Mouse (Mus musculus) neural tube, embryonic 11.5 days (tissue): ENCODE results near the gene Nudt21. TPM values are rescaled to one million over a fixed set of nuclear protein-coding genes. Genes with fewer than 3 reads are reported as not detected.
"Not testable (repeated sequence)": the region's sequence is repeated elsewhere in the genome, so short reads cannot be mapped to it uniquely, and the experiment has no call there.

Source experiments
- ATAC-seq: fragments of 200-750 bp; cut with Nextera tagmentation; 2 replicates; pipeline ENCODE4 v1.8.0; 2017; ENCODE audit warnings: moderate number of reproducible peaks, mild to moderate bottlenecking, moderate TSS enrichment, moderate library complexity; ENCODE audit not compliant: insufficient read depth, low FRiP score, low TSS enrichment
- DNase-seq: peaks from one replicate; pipeline ENCODE4 v3.0.0-alpha.2; 2015; ENCODE audit warnings: low spot score
- H3K27ac ChIP-seq: fragments of 300-500 bp; sonication (generic); 2 replicates; pipeline ENCODE4 v1.5.1; 2014; ENCODE audit warnings: low read depth, mild to moderate bottlenecking, low read length
- H3K27me3 ChIP-seq: fragments of 300-500 bp; sonication (generic); 2 replicates; pipeline ENCODE4 v1.6.1; 2014; ENCODE audit warnings: mild to moderate bottlenecking, low read length, mixed read lengths; ENCODE audit not compliant: control insufficient read depth, insufficient read depth
- H3K36me3 ChIP-seq: fragments of 300-500 bp; sonication (generic); 2 replicates; pipeline ENCODE4 v1.6.1; 2014; ENCODE audit warnings: mild to moderate bottlenecking, low read length, moderate library complexity, mixed read lengths; ENCODE audit not compliant: control insufficient read depth, insufficient read depth
- H3K4me1 ChIP-seq: fragments of 300-500 bp; sonication (generic); 2 replicates; pipeline ENCODE4 v1.6.1; 2014; ENCODE audit warnings: low read length, mixed read lengths; ENCODE audit not compliant: control insufficient read depth, insufficient read depth
- H3K4me2 ChIP-seq: fragments of 300-500 bp; sonication (generic); 2 replicates; pipeline ENCODE4 v1.6.1; 2014; ENCODE audit warnings: low read depth, mild to moderate bottlenecking, moderate library complexity
- H3K4me3 ChIP-seq: fragments of 300-500 bp; sonication (generic); 2 replicates; pipeline ENCODE4 v1.5.1; 2014; ENCODE audit warnings: low read depth, low read length
- H3K9ac ChIP-seq: fragments of 300-500 bp; sonication (generic); 2 replicates; pipeline ENCODE4 v1.6.1; 2014; ENCODE audit warnings: mild to moderate bottlenecking, low read length
- H3K9me3 ChIP-seq: fragments of 300-500 bp; sonication (generic); 2 replicates; pipeline ENCODE4 v1.6.1; 2016; ENCODE audit warnings: low read length; ENCODE audit not compliant: control insufficient read depth
- WGBS: fragments of 180-500 bp; shearing (Covaris S2); extraction: QIAGEN DNeasy Blood & Tissue Kit; methylation state at CpG from one replicate; pipeline ENCODE4 v1.1.7; 2014; 5-methylcytosine and 5-hydroxymethylcytosine counted together
- polyA plus RNA-seq: library from polyadenylated mRNA; unstranded; fragments of >200 nt; fragmentation: Nextera tagmentation; extraction: Ambion mirVana; gene quantifications from 2 replicates; pipeline ENCODE4 v1.2.1, GENCODE M21; 2014

Nudt21 gene
- polyA plus RNA-seq, 1 experiment from 2014 or later = 160 TPM

- H3K9me3 ChIP-seq, H3K27me3 ChIP-seq, H3K36me3 ChIP-seq: not testable (repeated sequence)
- H3K4me3 ChIP-seq = peak overlapping the region; percentile 80
- DNase-seq (peak; percentile 83), ATAC-seq (peak; percentile 91)
- H3K4me1 ChIP-seq = peaks cover 12% of the 10 kb centered on the region
- peak overlapping the region; percentile 63 for H3K9ac ChIP-seq
- under 1% methylated on average over 22 of the region's 32 CpGs for WGBS
- H3K27ac ChIP-seq = peak overlapping the region; percentile 44; the same call in 1 of the 2 replicates
- H3K4me2 ChIP-seq = peak overlapping the region; percentile 88
Observed at GRCm38 (mm10) chr8:94036541-94036940, 290 bp downstream of the Nudt21 start.

GRCm38 (mm10) chr8:94035200-94035599 is 1.6 kb downstream of the Nudt21 start:
- WGBS = 76% methylated on average over 5 of the region's 5 CpGs
- Histone ChIP-seq H3K27me3 (no peaks in the 10 kb centered on the region), H3K9me3 (no peaks in the 10 kb centered on the region), H3K4me2 (peak overlapping the region; percentile 88), H3K4me3 (0 out of 2 replicates have a peak overlapping the region, but pooled peaks have one; percentile 10), H3K9ac (peak overlapping the region; percentile 18), H3K4me1 (peaks cover 12% of the 10 kb centered on the region), H3K27ac (no peak overlapping the region), H3K36me3 (no peaks in the 10 kb centered on the region)
- no peak for DNase-seq
- no peak for ATAC-seq

- H3K4me3 ChIP-seq = no peak overlapping the region
- H3K9ac ChIP-seq = no peak overlapping the region
- H3K9me3 ChIP-seq = no peaks in the 10 kb centered on the region
- no peaks in the 10 kb centered on the region for H3K27me3 ChIP-seq
- ATAC-seq = no peak
- H3K4me2 ChIP-seq = no peak overlapping the region
- H3K36me3 ChIP-seq = no peaks in the 10 kb centered on the region; the same call in 1 of the 2 replicates
- peaks cover 12% of the 10 kb centered on the region for H3K4me1 ChIP-seq
- no peak overlapping the region for H3K27ac ChIP-seq
- no peak for DNase-seq
- 67% methylated on average over 3 of the region's 3 CpGs for WGBS
Observed at GRCm38 (mm10) chr8:94033601-94034000, 3.2 kb downstream of the Nudt21 start.

- Histone ChIP-seq H3K4me1 (no peaks in the 10 kb centered on the region), H3K9me3 (no peaks in the 10 kb centered on the region), H3K27ac (no peak overlapping the region), H3K4me3 (no peak overlapping the region), H3K9ac (no peak overlapping the region), H3K27me3 (no peaks in the 10 kb centered on the region), H3K36me3 (peaks cover 5% of the 10 kb centered on the region), H3K4me2 (no peak overlapping the region)
- DNase-seq = no peak
- no peak for ATAC-seq
- 95% methylated on average over 9 of the region's 9 CpGs for WGBS
Observed at GRCm38 (mm10) chr8:94029701-94030100, 7.1 kb downstream of the Nudt21 start.

DNA sequence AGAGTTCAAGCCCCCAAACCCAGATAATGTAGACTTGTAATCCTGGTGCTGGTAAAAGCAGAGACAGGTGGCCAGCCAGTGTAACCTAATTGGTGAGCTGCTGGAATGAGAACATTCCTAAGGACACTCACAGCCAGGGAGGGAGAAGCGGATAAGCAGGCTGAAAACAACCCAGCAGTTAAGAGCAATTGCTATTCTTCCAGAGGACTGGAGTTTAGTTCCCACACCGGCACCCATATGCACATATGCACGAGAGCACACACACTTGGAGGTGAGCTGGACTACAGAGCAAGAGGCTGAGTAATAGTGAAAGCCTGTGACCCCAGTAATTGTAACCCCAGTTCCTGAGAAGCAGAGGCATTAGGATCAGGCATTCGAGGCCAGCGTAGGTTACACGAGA is 12.9 kb downstream of the Nudt21 start:
- WGBS = 94% methylated on average over 6 of the region's 6 CpGs
- H3K36me3 ChIP-seq = peaks cover 9% of the 10 kb centered on the region
- no peaks in the 10 kb centered on the region for H3K27me3 ChIP-seq

GRCm38 (mm10) chr8:94013026-94013612 is 23.7 kb downstream of the Nudt21 start:
- 44% methylated on average over 7 of the region's 7 CpGs for WGBS
- H3K27ac ChIP-seq = peak overlapping the region; percentile 94; the same call in 1 of the 2 replicates
- peak overlapping the region; percentile 72 for H3K4me2 ChIP-seq
- no peaks in the 10 kb centered on the region for H3K36me3 ChIP-seq
- H3K9ac ChIP-seq = peak overlapping the region; percentile 97
- DNase-seq (no peak), ATAC-seq (no peak)
- no peaks in the 10 kb centered on the region for H3K9me3 ChIP-seq
- H3K4me1 ChIP-seq = peaks cover 12% of the 10 kb centered on the region
- H3K4me3 ChIP-seq = peak overlapping the region; percentile 92
- no peaks in the 10 kb centered on the region for H3K27me3 ChIP-seq

More for the DNA sequence above, 12.9 kb downstream of the Nudt21 start:
- Histone ChIP-seq H3K4me1 (no peaks in the 10 kb centered on the region), H3K9ac (no peak overlapping the region), H3K4me3 (no peak overlapping the region), H3K9me3 (no peaks in the 10 kb centered on the region), H3K4me2 (no peak overlapping the region), H3K27ac (no peak overlapping the region)
- DNase-seq (no peak), ATAC-seq (no peak)

DNA sequence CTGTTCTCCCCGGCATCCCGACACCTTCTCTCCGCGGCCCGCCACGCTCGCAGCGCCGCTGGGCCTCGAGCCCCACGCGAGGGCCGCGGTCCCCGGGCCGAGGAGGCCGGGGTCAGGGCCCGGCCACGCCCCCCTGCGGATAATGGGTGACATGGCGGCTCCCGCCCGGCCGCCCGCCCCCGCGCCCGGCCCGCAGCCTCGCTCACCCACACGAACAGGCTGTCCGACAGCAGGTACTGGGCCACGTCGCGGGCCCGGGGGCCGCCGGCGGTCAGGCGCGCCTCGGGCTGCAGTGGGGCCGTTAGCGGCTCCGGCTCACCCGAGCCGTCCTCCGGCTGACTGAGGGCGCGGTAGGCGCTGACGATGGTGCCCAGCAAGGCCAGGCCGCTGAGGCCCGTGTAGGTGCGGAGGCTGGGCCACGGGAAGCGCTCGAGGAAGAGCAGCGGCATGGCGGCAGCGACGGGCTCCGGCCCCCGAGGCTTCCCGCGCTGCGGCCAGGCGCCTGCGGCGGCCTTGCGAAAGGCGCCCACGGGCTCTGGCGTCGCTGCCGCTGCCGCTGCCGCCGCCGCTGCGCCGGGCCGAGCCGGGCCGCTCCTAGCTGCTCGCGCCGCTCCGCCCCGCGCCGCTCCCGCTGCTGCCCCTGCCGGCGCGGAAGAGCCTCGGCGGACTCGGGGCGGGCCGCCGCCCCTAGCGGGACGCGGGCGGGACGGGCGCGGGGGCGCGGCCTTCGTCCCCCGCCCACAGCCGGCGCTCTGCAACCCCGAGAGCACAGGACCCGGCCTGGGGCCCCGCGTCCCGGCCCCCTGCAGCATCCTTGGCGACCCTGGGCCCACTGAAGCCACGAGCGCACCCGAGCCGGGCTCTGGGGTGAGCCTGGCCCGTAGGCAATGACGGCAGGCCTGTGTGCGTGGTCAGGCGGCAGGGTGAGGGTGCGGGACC is 24.5 kb downstream of the Nudt21 start, which contains the start of gene Amfr:
Amfr (minus strand) TSS at position 830 of the 939 bp plus-strand sequence.
- no peaks in the 10 kb centered on the region for H3K36me3 ChIP-seq
- H3K27me3 ChIP-seq = no peaks in the 10 kb centered on the region
- ATAC-seq (peak; percentile 93), DNase-seq (peak; percentile 88)
- peak within 1 kb of the TSS; percentile 92 for H3K4me3 ChIP-seq
- peak within 1 kb of the TSS; percentile 97 for H3K9ac ChIP-seq
- no peaks in the 10 kb centered on the region for H3K9me3 ChIP-seq
- peak within 1 kb of the TSS; percentile 72 for H3K4me2 ChIP-seq
- peaks cover 12% of the 10 kb centered on the region for H3K4me1 ChIP-seq
- under 1% methylated on average over 81 of the region's 130 CpGs for WGBS
- H3K27ac ChIP-seq = peak within 1 kb of the TSS; percentile 94

GRCm38 (mm10) chr8:94011076-94012012 is 25.5 kb downstream of the Nudt21 start:
- peak overlapping the region; percentile 72 for H3K4me2 ChIP-seq
- no peaks in the 10 kb centered on the region for H3K9me3 ChIP-seq
- ATAC-seq (no peak), DNase-seq (no peak)
- no peaks in the 10 kb centered on the region for H3K27me3 ChIP-seq
- peak overlapping the region; percentile 97 for H3K9ac ChIP-seq
- H3K4me1 ChIP-seq = peaks cover 12% of the 10 kb centered on the region
- no peaks in the 10 kb centered on the region for H3K36me3 ChIP-seq
- 5% methylated on average over 48 of the region's 48 CpGs for WGBS
- peak overlapping the region; percentile 92 for H3K4me3 ChIP-seq
- peak overlapping the region; percentile 94 for H3K27ac ChIP-seq
